Mouse (Mus musculus) liver, adult 2 months (tissue): ENCODE data around the gene Cd52.

Experiments
- CTCF ChIP-seq: fragments of 200-500 bp; IDR thresholded peaks from 2 replicates; pipeline ENCODE4 v1.5.1; 2011; ENCODE audit warnings: low read depth, low read length, control low read depth
- POLR2A ChIP-seq: fragments of 200-500 bp; IDR thresholded peaks from 2 replicates; pipeline ENCODE4 v1.6.1; 2011; ENCODE audit warnings: low read length, control low read depth; ENCODE audit not compliant: insufficient read depth; ENCODE audit errors: extremely low read depth

DNA sequence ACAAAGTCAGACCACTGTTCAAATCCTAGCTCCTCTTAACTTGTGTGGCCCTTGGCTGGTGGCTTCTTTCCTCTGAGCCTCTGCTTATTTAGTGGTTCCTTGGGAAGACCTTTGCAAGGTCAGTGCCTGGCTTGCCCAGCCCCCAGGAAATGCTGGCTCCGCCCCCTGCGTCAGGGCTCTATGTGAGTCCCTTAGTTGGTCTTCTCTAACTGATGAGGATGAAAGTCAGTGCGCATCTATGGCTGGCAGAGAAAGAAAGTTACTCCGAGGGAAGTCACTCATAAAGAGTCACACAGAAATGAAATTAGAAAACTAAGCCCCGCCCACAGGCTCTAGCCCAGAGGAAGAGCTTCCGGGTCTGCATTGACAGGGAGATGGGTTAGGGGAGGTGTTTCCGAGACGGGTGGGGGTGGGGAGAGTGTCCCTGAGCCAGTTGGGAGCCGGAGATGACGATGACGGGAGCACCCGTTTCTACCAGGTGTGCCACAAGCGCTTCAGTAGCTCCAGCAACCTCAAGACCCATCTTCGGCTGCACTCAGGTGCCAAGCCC lies 36.6 kb downstream of the Cd52 start:
- TF ChIP-seq POLR2A: no peak
- TF ChIP-seq CTCF: no peak
